Mouse (Mus musculus): ENCODE measurements at regions not wholly inside any gene's neighbourhood (a gene's known extent, or its start where the extent isn't known, plus 50 kb on each side); places are given as distances from the start of the nearest gene placed in this dataset.

DNA sequence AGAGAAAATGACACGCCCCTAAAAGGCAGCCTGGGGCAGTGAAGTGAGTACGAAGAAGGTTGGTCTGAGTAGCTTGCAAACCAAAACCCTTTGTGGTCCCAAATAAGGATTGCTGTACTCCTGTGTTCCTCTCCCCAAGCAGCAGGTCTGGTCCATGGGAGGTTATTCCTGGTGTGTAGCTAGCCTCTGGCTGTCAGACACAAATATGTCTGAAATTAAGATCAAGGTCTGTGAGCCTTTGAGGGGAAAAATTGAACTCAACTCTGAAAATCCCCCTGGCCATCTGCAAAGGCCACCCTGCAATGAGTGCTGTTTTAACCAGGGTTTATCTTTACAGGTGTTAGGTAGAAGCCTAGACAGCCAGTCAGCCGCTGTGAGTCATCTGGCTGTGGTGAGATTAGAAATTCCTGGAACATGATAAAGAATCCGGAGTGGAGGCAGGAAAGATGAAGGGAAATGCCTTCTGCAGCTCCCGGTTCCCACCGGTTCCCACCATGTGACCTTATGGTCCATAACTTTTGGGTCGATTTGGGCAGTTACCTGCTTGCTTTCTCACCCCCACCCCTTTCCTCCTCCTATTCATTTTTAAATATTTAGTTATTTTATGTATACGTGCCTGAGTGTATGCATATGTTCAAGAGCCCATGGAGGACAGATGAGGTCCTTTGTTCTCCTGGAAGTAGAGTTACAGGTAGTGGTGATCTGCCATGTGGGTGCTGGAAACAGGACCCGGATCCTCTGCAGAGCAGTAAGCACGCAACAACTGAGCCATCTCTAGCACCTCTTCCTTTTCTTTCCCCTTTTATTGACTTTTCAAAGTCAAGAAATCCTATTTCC is 155.6 kb upstream of the Dmrta1 start:
- TF ChIP-seq CTCF (IDR thresholded peaks at IDR 0.05; ENCODE audit: low read depth, low read length) = no peak
- TF ChIP-seq POLR2A (IDR thresholded peaks at IDR 0.05; ENCODE audit: borderline replicate concordance, low read depth, low read length) = no peak
